Mouse (Mus musculus): ENCODE results near the gene Zbtb42.
A peak's percentile ranks its signal among the peaks of the same experiment; 100 is the strongest.

The Zbtb42 gene

GRCm38 (mm10) chr12:112678555-112679026 lies at the start of gene Zbtb42:
Gene Zbtb42, plus strand, starts transcription at chr12:112678828.
- DNase-seq (ENCODE audit: low spot score) = no peak

- peak; percentile 72 for DNase-seq (ENCODE audit: low spot score)
Measured at GRCm38 (mm10) chr12:112628928-112629721, 49.5 kb upstream of the Zbtb42 start.

DNA sequence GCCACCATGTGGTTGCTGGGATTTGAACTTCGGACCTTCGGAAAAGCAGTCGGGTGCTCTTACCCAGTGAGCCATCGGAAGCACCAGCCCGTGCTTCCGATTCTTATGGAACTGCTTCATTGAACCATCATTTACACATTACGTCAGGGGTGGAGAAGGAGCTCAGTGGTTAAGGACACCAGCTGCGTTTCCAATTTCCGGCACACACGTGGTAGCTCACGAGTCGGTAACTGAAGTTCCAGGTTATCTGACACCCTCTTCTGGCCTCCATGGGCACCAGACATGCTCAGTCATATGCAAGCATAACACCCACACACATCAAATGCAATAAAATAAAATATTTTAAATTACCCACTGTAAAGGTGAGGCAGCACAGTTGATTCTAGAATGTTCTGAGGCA lies 48.6 kb upstream of the Zbtb42 start:
- DNase-seq (ENCODE audit: low spot score) = no peak

- no peak for DNase-seq (ENCODE audit: low spot score)
Measured at GRCm38 (mm10) chr12:112630796-112631195, 47.8 kb upstream of the Zbtb42 start.

DNA sequence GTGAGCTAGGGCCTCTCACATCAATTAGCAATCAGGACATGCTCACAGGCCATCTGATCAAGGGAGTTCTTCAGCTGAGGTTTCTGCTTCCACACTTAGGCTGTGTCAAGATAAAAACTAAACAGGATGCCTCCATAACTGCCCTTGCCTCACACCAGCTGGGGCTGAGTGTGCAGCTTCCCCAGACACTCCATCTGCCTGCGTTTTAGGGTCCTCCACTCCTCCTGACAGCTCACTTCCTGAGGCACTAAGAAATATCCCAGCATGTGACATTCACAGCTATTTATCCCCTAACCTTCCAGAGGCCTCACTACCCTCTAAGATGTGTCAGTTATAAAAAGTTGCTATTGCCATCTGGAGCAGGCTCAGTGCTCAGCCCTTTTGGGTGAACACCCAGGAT lies 47.2 kb upstream of the Zbtb42 start:
- no peak for DNase-seq (ENCODE audit: low spot score)

DNA sequence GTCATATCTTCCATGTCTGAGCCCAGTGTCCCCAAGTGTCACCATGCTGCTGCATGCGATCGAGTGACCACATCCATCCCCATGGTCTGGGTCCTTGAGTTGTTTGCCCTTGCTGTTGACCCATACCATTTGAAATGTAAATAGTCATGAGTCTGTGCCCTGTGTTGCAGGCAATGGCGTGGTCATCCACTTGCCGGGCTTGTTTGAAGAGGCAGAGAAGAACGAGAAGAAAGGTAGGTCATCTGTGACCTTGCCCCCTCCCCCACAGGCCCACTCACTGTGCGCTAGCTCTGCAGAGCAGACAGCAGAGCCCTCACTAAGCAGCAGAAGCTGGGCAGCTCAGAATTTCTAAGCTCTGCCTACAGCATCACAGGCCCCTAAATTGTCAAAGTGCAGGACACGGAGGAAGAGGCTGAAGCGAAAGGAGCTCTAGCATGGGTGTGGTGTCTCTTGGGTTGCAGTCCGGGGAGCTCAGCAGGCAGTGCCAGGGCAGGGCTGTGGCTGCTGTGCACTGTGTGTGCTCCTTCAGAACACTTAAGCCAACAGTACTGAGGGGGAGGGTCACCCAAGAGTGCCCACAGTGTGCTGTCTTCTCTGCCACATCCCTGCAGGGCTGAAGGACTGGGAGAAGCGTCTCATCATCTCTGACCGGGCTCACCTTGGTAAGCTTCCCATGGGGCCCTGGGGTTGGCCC lies 46.4 kb upstream of the Zbtb42 start:
- DNase-seq (ENCODE audit: low spot score) = no peak

DNA sequence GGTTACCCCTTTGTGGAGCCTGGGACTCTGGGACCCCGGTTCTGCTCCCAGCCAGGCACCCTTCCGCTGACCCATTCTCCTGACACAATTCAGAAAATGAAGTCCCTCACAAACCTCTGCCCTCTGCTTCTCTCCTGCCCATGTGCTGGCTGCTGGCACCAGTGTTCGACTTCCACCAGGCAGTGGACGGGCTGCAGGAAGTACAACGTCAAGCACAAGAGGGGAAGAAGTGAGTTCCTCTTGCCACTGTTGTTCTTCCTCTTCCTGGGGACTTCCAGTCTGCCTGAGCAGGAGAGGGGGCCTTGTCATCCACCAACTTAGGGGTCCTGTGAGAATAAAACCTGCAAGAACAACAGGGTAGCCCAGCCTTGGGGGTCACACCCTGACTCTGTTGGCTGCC lies 45.7 kb upstream of the Zbtb42 start:
- no peak for DNase-seq (ENCODE audit: low spot score)

DNA sequence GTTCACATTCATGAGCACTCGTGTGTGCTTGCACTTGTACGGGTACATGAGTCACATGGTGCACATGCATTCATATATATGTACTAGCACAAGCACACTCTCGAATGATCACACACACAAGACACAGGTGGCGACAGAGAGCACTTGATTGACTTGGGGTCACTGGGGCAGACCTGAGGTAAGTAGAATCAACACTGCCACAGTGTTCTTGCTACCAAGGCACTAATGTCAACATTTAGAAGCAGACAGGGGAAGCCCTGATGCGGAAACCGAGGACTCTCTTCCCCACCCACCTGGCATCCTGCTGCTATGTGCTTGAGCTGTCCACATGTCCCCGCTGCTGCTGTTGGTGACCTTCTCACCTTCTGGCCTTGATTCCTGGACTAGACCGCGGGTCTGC lies 44.9 kb upstream of the Zbtb42 start:
- no peak for DNase-seq (ENCODE audit: low spot score)

DNA sequence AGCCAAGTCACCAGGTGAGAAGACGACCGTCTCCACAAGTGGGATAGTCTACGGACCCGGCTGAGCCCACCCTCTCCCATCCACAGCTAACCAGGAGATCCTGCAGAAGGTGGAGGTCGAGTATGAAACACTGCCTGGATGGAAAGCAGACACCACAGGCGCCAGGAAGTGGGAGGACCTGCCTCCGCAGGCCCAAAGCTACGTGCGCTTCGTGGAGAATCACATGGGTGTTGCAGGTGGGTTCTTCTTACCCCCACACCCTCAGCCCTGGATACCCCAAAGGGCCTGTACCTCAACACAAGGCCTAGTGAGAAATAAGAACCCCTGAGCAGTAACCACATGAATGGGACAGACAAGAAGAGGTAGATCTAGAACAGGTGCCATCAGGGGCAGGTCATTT lies 39.1 kb upstream of the Zbtb42 start:
- no peak for DNase-seq (ENCODE audit: low spot score)

- no peak for DNase-seq (ENCODE audit: low spot score)
Measured at GRCm38 (mm10) chr12:112643126-112643525, 35.5 kb upstream of the Zbtb42 start.

DNA sequence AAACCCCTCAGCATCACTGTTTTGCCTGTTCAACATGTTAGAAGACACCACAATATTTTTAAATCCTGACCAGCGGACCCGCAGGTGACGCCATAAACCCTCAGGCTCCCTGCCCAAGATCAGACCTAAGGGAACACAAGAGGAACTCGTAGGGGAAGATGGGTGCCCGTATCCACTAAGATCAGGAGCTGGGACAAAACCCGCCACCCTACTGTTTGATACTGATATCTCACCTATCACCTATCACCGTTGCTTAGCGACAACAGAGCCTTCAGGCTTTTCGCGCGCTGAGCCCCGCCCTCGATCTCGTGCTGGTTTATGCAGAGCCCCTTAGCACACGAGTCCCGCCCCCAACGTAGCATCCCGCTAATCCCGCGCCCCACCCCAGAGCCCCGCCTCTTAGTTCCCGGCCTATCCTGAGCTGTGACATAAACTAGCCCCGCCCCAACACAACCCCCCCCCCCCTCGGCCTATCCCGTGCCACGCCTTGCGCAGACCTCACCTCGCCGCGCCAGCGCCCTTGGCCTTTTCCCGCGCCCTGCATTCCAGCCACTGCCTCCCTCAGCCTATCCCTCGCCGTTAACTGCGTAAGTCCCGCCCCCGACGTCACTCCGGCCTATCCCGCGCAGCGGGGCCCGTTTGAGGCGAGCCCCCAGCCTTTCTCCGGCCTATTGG lies 34.3 kb upstream of the Zbtb42 start, which contains the start of gene Siva1:
Siva1 (plus strand) TSS at position 500 of the 675 bp plus-strand sequence.
- peak; percentile 97 for DNase-seq (ENCODE audit: low spot score)

DNA sequence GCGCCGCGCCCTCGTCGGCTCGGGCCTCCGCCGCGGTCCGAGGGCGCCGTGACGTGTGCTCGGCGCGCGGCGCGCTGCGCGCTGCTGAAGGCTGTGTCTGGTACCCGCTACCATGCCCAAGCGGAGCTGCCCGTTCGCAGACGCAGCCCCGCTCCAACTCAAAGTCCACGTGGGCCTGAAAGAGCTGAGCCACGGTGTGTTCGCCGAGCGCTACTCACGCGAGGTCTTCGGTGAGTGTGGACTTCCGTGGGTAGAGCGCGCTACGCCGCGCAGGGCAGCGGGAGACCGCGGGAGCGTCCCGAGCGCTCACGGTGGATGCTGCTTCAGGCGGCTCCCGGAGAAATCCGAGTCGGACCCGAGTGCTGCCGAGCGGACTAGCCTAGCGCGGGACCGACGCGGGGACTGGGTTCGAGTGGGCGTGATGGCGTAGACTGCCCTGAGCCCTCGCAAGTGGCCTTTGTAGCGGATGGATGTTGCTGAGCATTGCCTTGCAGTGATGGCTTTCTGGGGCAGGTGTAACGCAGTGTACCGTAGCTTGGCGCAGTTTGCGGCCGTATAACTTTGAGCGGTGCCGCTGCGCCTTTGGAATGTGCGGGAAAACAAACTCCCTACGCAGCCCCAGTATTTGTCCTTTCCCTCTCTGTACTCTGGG lies 33.6 kb upstream of the Zbtb42 start:
- DNase-seq (ENCODE audit: low spot score) = no peak

- DNase-seq (ENCODE audit: low spot score) = no peak
Measured at GRCm38 (mm10) chr12:112646139-112646538, 32.5 kb upstream of the Zbtb42 start.

DNA sequence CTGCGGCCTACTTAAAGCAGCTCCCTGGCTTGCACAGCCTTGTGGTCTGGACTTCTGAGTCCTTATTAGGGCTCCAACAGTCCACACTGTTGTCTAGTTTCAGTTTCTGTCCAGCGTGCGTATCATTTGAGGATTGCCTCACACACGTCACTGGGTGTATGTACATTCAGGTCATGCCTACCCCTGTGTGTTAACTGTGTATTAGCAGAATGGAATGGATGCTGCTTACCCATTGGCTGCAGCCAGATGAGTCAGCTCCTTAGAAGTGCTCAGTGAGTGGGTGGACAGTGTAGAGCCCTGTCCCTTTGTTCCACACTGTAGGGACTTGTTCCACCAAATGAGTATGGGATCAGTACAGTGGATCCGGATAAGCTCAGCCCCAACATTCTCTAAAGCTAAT lies 30.5 kb upstream of the Zbtb42 start:
- DNase-seq (ENCODE audit: low spot score) = no peak

- no peak for DNase-seq (ENCODE audit: low spot score)
Measured at GRCm38 (mm10) chr12:112651778-112652439, 26.7 kb upstream of the Zbtb42 start.

DNA sequence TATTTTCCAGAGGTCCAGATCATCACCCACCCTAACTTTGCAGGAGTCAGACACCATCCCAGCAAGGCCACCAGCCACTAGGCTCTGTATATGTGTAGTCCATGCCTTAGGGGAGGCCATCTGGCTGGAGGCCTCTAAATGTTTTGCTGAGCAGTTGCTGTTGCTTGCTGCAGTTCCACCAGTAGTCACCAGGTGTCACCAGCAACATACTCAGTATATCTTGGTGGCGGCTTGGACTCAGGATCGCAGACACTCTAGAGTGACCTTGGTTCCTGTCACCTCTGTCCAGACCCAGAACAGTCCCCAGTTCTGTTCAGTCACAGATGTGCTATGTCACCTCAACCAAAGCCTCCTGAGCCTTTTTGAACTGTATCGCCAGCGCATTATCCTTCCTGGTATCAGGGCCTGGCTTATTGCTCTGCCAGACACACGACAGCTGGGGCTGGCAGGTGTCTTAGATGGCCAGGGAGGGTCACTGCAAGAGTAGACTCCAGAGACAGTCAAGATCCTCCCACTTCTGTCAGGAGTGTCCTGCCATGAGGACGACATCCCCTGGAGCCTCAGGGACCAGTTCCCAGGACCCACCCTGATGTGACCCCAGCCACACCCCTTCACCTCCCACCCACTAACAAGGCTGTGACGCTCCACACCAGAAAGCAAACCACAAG lies 25.3 kb upstream of the Zbtb42 start:
- DNase-seq (ENCODE audit: low spot score) = peak; percentile 90

GRCm38 (mm10) chr12:112654076-112654475 lies 24.6 kb upstream of the Zbtb42 start:
- no peak for DNase-seq (ENCODE audit: low spot score)

- DNase-seq (ENCODE audit: low spot score) = no peak
Measured at GRCm38 (mm10) chr12:112658619-112659018, 20.0 kb upstream of the Zbtb42 start.

GRCm38 (mm10) chr12:112659109-112659508 lies 19.5 kb upstream of the Zbtb42 start:
- peak; percentile 66 for DNase-seq (ENCODE audit: low spot score)

DNA sequence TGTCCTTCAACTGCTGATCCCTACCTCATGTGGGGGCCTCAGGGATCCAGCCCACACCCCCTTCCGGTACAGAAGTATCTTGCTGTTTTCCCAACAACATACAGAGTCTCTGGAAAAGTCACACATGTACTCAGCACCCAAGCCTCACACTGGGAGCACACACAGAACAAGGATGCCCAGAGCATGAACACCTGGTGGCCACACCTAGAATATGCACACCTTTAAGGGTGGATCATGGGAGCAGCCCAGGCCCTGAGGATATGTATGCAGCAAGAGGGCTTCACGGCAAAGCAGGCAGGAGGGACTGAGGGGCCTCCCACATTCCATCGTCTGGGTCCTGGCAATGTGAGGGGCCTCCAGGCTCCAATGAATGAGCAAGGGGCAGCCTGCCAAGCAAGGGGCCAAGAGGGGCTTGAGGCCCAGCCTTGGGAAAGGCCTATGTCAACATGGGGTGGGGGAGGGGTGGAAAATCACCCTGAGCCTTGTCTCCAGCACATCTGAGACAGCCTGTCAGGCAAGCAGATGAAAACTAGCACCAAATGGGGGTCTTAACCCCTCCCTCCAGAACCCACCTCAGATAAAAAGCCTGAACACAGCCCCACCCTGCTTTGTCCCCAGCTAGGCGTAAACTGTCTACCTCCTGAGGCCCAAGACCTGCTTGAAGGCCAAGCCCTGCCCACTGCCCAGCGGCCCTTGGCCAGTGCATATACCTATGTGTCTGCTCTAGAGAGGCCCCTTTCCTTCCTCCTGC lies 17.9 kb upstream of the Zbtb42 start:
- DNase-seq (ENCODE audit: low spot score) = no peak

GRCm38 (mm10) chr12:112661327-112661605 lies 17.4 kb upstream of the Zbtb42 start:
- DNase-seq (ENCODE audit: low spot score) = no peak
